In the genomic region with DNA sequence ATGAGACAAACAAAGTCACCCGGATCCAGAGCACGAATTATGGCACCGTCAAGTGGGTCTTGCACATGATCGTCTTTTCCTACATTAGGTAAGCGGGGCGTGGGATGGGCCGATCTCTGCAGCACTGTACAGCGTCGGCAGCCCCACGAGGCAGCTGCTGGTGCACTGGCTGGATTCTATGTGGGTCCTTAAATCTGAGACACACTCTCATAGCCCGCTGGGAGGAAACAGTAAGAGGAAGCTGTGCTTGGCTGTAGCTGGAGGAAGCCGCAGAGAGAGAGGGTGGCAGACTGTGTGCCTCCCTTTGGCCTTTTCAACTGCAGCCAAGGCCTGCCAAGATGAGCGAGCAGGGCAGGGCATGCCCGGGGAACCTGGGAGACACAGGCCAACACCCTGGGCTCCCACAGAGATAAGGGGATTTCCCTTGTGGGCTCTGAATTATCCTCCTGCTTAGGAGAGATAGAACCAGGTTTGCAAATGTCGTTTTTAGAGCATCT, we compare ENCODE assay signal across 8 mouse cellular contexts. TPM values are rescaled to one million over a fixed set of nuclear protein-coding genes. Genes with fewer than 3 reads are reported as not detected.
DNase-seq lines count a peak whose midpoint lies in the region; ATAC-seq lines count a peak whose summit lies in the region.

No protein-coding gene starts in this region.

- H3K4me2 ChIP-seq in embryonic facial prominence, embryonic 14.5 days (ENCODE audit: low read depth, low read length) = peak overlapping the region; percentile 18; the same call in 1 of the 2 replicates
- H3K4me2 ChIP-seq in liver, embryonic 15.5 days = peak overlapping the region; percentile 25
- H3K4me2 ChIP-seq in neural tube, embryonic 15.5 days = peak overlapping the region; percentile 28

- no peak for ATAC-seq in embryonic facial prominence, embryonic 14.5 days (ENCODE audit: low read depth)
- peak; percentile 47 for ATAC-seq in liver, embryonic 15.5 days (ENCODE audit: insufficient read depth)
- ATAC-seq in neural tube, embryonic 15.5 days (ENCODE audit: low FRiP score) = no peak

- WGBS in embryonic facial prominence, embryonic 14.5 days = 80% methylated on average over 15 of the region's 15 CpGs
- 83% methylated on average over 15 of the region's 15 CpGs for WGBS in embryonic facial prominence, embryonic 10.5 days
- 24% methylated on average over 15 of the region's 15 CpGs for WGBS in liver, embryonic 15.5 days (ENCODE audit: insufficient replicate concordance)
- WGBS in neural tube, embryonic 15.5 days = 47% methylated on average over 15 of the region's 15 CpGs

- H3K4me3 ChIP-seq in embryonic facial prominence, embryonic 14.5 days (ENCODE audit: low read depth, low read length) = no peak overlapping the region
- H3K4me3 ChIP-seq in embryonic facial prominence, embryonic 10.5 days = no peak overlapping the region
- 0 out of 2 replicates have a peak overlapping the region, but pooled peaks have one; percentile 0 for H3K4me3 ChIP-seq in liver, embryonic 15.5 days (replicated peaks)
- peak overlapping the region; percentile 8 for H3K4me3 ChIP-seq in neural tube, embryonic 15.5 days (replicated peaks)

- H3K9ac ChIP-seq in embryonic facial prominence, embryonic 14.5 days (ENCODE audit: low read depth, low read length) = no peak overlapping the region
- no peak overlapping the region for H3K9ac ChIP-seq in liver, embryonic 15.5 days
- no peak overlapping the region for H3K9ac ChIP-seq in neural tube, embryonic 15.5 days (replicated peaks)

- no peaks in the 10 kb centered on the region for H3K9me3 ChIP-seq in embryonic facial prominence, embryonic 14.5 days (ENCODE audit: control insufficient read depth, low read length)
- no peaks in the 10 kb centered on the region for H3K9me3 ChIP-seq in embryonic facial prominence, embryonic 10.5 days
- H3K9me3 ChIP-seq in liver, embryonic 15.5 days (replicated peaks) = no peaks in the 10 kb centered on the region
- H3K9me3 ChIP-seq in neural tube, embryonic 15.5 days (replicated peaks) = no peaks in the 10 kb centered on the region

- intact Hi-C loops in heart, postnatal 25 days (cut with DNase I) = no loop called here

- no peaks in the 10 kb centered on the region for H3K27me3 ChIP-seq in embryonic facial prominence, embryonic 14.5 days (replicated peaks; ENCODE audit: control insufficient read depth, insufficient read depth, low read length)
- no peaks in the 10 kb centered on the region for H3K27me3 ChIP-seq in embryonic facial prominence, embryonic 10.5 days (replicated peaks; ENCODE audit: low read depth, poor library complexity, severe bottlenecking)
- peaks cover 16% of the 10 kb centered on the region for H3K27me3 ChIP-seq in liver, embryonic 15.5 days
- no peaks in the 10 kb centered on the region for H3K27me3 ChIP-seq in neural tube, embryonic 15.5 days (replicated peaks)

- DNase-seq in embryonic facial prominence, embryonic 14.5 days (ENCODE audit: low spot score) = no peak
- no peak for DNase-seq in embryonic facial prominence, embryonic 10.5 days (ENCODE audit: low spot score)
- peak; percentile 8 for DNase-seq in urinary bladder, postnatal 25 days (ENCODE audit: low spot score)
- no peak for DNase-seq in urinary bladder, postnatal 4 days (ENCODE audit: low spot score in 2 of 2)
- DNase-seq in heart, postnatal 25 days (ENCODE audit: low spot score) = peak; percentile 24
- DNase-seq in gastrocnemius, adult 18-20 months (ENCODE audit: low spot score) = no peak

- no peak overlapping the region; the same call in 1 of the 2 replicates for H3K27ac ChIP-seq in embryonic facial prominence, embryonic 14.5 days (replicated peaks; ENCODE audit: low read depth, low read length)
- H3K27ac ChIP-seq in embryonic facial prominence, embryonic 10.5 days (replicated peaks) = no peak overlapping the region
- H3K27ac ChIP-seq in liver, embryonic 15.5 days (replicated peaks) = no peak overlapping the region
- peak overlapping the region; percentile 65 for H3K27ac ChIP-seq in neural tube, embryonic 15.5 days (replicated peaks)

- no peaks in the 10 kb centered on the region for H3K36me3 ChIP-seq in embryonic facial prominence, embryonic 14.5 days (ENCODE audit: control insufficient read depth, insufficient read depth, low read length)
- no peaks in the 10 kb centered on the region; the same call in 1 of the 2 replicates for H3K36me3 ChIP-seq in embryonic facial prominence, embryonic 10.5 days (replicated peaks)
- no peaks in the 10 kb centered on the region for H3K36me3 ChIP-seq in liver, embryonic 15.5 days (replicated peaks)
- no peaks in the 10 kb centered on the region for H3K36me3 ChIP-seq in neural tube, embryonic 15.5 days

- H3K4me1 ChIP-seq in embryonic facial prominence, embryonic 14.5 days (ENCODE audit: control insufficient read depth, insufficient read depth, low read length) = no peaks in the 10 kb centered on the region
- peaks cover 6% of the 10 kb centered on the region for H3K4me1 ChIP-seq in embryonic facial prominence, embryonic 10.5 days
- H3K4me1 ChIP-seq in liver, embryonic 15.5 days (replicated peaks) = peaks cover 23% of the 10 kb centered on the region
- H3K4me1 ChIP-seq in neural tube, embryonic 15.5 days = 0 out of 2 replicates have a peak, but pooled peaks cover 7% of the 10 kb centered on the region

RNA-seq across cellular contexts. Expression of a gene that starts 0.4 kb away (rescaled TPM):
- polyA plus RNA-seq in embryonic facial prominence, embryonic 14.5 days (2014; fragmentation: Nextera tagmentation; extraction: Ambion mirVana) = 2.1 and 2.3 TPM in 2 replicates
- polyA plus RNA-seq in embryonic facial prominence, embryonic 10.5 days (2016; fragmentation: Nextera tagmentation; extraction: Ambion mirVana) = 0.30 and 0.35 TPM in 2 replicates
- 1 to 10 TPM; 3.2 to 3.9 TPM for total RNA-seq in heart, postnatal 25 days (2021)
- 1.5 TPM in 2 replicates for polyA plus RNA-seq in liver, embryonic 15.5 days (2015; fragmentation: Nextera tagmentation; extraction: Ambion mirVana)
- 5.0 and 5.9 TPM in 2 replicates for polyA plus RNA-seq in neural tube, embryonic 15.5 days (2015; fragmentation: Nextera tagmentation; extraction: Ambion mirVana)
- total RNA-seq in gastrocnemius, adult 18-20 months (2021) = 1 to 10 TPM; 1.3 to 1.5 TPM

RNA-seq across cellular contexts. Expression of a gene that starts 29.8 kb away (rescaled TPM):
- 36.7 and 38.7 TPM in 2 replicates for polyA plus RNA-seq in embryonic facial prominence, embryonic 14.5 days (2014; fragmentation: Nextera tagmentation; extraction: Ambion mirVana)
- polyA plus RNA-seq in embryonic facial prominence, embryonic 10.5 days (2016; fragmentation: Nextera tagmentation; extraction: Ambion mirVana) = 40.3 and 50.2 TPM in 2 replicates
- 10 to 100 TPM; 67.4 to 68.3 TPM for total RNA-seq in heart, postnatal 25 days (2021)
- 1.3 and 2.3 TPM in 2 replicates for polyA plus RNA-seq in liver, embryonic 15.5 days (2015; fragmentation: Nextera tagmentation; extraction: Ambion mirVana)
- polyA plus RNA-seq in neural tube, embryonic 15.5 days (2015; fragmentation: Nextera tagmentation; extraction: Ambion mirVana) = 59.2 and 60.6 TPM in 2 replicates
- 1 to 10 TPM; 3.4 to 4.7 TPM for total RNA-seq in gastrocnemius, adult 18-20 months (2021)

Comparison
In these comparisons a context has a peak if more than half of its experiments do, and no peak if none do; other contexts are left out.
1. DNase-seq: peak in urinary bladder, postnatal 25 days (single experiment) and heart, postnatal 25 days (single experiment); none in embryonic facial prominence, embryonic 14.5 days (single experiment), embryonic facial prominence, embryonic 10.5 days (single experiment), urinary bladder, postnatal 4 days (0 of 2) and gastrocnemius, adult 18-20 months (single experiment).
2. H3K4me3 ChIP-seq: peak in liver, embryonic 15.5 days (single experiment) and neural tube, embryonic 15.5 days (single experiment); none in embryonic facial prominence, embryonic 14.5 days (single experiment) and embryonic facial prominence, embryonic 10.5 days (single experiment).
3. RNA of a gene that starts 29.8 kb away (polyA plus RNA-seq): 59.2 to 60.6 TPM in neural tube, embryonic 15.5 days, 40.3 to 50.2 TPM in embryonic facial prominence, embryonic 10.5 days and 36.7 to 38.7 TPM in embryonic facial prominence, embryonic 14.5 days; 1.3 to 2.3 TPM in liver, embryonic 15.5 days; every median in the first group is over 10 times any median in the second.
4. Peak in every context shown above with its lines, with median percentiles within 50 percentile points of each other: H3K4me2 ChIP-seq.